Mouse (Mus musculus) lung, postnatal 36 days (tissue): ENCODE data around the gene Phex.
A peak's percentile ranks its signal among the peaks of the same experiment; 100 is the strongest.

ENCODE experiments used
- DNase-seq: peaks from one replicate; pipeline ENCODE4 v3.0.0; 2022; ENCODE audit warnings: mixed read lengths

Gene Phex

DNA sequence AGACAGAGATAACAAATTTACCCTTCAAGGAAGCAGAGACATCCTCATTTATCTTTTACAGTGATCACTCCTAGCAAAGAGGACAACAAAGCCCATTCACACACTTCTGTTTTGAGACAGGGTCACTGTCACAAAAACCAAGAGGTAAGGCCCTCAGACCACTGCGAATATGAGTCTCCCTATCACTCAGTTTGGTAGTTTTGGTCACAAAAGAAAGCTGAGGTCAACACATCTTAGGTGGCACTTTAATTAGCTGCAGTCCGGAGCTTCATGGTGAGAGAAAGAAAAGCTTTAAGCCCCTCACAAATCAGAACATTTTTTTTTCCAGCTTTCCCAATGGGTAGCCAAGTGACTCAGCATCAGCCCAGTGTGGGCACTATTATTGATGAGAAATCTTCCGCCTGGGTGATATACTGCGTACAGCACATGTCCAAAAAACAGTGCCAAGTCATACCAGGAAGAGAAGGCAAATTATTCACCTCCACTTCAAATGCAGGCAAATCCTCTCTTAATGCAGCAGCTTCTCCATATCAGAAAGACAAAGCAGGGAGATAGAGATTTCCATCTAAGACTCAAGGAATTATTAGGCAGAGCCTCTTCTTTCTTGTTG lies 108.2 kb downstream of the Phex start:
- no peak for DNase-seq

DNA sequence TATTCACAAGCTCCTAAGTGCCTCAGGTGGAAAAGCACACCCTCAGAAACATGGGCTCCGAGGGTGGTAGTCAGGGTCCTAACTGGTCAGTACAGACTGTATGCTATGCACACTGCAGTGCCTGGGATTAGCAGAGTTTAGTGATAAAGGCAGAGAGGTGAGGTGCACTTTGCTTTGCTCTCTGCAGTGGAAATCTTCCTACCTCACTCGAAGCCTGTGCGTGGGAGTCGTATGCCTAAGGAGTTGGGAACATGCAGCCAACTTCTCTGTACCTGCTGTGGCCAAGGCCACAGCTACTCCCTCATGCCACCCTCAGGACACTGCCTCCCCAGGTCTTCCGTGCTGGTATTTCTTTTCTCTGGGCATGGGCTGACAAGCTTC lies 109.3 kb downstream of the Phex start:
- DNase-seq: no peak

DNA sequence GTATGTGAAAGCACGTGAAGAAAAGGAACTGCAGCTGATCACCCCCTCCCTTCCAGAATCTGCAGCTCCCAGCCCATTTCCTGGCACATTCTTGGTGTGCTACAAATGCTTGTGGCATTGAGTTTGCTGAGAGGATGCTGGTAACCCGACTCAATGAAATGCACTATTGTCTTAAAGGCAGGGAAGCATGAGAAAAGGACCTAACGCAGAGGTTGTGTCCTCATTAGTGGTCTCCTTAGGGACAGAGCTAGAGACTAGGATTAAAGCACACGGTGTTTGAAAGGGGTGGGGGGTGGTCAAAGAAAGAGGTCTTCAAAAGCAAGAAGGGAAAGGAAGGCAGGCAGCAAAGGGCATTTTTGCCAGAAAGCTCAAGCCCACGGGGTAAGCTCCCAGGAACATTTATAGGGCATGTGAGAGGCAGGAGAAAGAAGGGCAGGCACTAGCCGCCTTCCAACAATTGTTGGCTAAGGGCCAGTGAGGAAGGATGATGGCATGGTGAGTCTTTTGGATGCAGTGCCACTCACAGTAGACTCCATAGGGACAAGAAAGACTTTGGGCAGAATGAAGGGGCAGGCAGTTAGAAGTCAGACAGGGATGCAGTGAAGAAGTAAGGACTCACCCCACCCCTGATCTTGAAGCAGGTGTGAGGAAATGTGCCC lies 109.8 kb downstream of the Phex start:
- DNase-seq: no peak

DNA sequence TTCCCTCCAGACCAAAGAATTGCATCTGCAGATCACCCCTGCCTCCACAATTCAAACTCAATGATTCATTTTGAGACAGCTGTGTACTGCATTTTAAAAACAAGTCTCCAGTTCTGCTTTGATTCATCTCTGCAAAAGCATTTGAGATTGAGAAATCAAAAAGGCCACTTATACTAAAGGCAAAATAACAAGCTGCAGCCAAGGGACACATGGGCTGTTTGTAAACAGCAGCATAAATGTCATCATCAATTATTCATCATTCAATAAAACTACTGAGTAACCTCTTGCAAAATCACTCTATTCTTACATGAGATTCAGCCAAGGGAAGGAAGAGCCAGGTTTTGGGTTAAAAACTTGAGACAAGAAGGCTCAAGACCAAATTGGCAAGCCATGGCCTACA lies 122.7 kb downstream of the Phex start:
- peak; percentile 1 for DNase-seq

DNA sequence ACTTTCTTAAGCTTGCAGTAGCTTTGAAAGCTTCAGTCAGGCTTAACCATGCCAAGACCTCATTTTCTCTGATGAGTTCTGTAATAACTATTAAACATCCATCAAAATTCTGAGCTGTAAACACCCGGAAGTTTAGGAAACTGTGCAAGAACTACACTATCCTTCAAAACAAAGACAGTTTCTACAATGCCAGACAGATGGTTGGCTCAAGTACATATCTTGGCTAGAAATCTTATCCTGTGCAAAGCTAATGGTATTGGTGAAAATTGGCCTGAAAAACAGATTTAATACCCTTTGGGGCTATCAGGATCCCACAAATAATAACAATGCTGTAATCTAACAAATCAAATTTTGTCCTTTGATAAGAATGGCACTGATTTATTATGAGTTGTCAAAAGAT lies 138.5 kb downstream of the Phex start:
- no peak for DNase-seq

DNA sequence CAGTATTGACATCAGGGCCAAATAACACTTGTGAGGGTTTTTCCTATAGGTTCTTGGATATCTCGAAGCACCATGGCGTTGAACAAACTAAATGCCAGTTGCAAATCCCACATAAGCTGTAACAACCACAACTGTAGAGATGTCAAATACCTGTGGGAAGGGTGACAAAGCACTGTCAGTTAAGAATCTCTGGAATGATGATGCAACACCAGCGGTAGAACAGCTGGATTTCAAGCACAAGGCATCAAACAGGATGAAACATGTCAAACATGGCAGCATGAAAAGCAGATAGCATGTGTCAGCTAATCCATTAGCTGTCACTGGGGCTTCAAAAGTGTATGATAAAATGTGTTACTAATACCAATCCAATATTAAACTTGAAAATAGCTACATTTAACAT lies 141.8 kb downstream of the Phex start:
- no peak for DNase-seq

DNA sequence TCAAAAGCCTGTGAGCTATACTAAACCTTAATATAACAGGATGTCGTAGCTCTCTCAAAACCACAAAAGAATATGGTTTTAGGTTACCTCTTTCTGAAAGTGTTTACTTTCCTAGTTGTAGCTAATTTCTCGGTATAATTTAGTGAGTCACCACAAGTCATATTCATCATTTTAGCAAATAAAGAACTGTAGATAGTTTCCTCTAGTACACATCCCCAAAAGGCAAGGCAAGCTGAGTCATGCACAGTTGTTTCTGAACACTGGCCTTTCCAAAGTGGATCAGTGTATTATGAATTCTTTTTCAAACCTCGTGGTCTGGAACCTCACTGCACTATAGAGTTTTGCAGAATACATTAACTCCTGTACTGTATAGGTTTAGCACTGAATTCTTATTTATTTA lies 143.5 kb downstream of the Phex start:
- no peak for DNase-seq

DNA sequence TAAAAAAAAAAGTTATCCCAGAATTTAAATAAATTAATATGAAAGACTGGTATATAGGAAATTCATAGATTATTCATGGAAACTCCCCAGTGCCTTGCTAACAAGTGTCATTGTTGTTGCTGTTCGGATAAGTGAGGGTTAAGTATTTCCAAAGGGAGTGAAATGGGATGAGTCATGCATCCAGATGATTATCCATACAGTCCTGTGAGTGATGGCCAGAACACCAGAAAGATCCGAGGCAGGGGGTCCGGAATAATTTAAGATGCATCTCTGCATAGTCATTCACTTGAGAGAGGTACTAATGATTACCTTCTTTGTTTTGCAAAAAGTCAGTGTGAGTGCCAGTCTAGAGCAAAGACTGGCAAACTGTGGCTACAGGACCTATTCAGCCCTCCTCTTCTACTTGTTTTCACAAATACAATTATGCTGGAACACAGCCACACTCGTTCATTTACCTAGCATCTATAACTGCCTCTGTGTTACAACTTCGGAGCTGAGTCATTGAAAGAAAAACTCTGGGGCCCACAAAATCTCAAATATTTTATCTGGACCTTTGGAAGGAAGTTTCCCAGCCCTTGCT lies 145.3 kb downstream of the Phex start:
- DNase-seq: no peak

DNA sequence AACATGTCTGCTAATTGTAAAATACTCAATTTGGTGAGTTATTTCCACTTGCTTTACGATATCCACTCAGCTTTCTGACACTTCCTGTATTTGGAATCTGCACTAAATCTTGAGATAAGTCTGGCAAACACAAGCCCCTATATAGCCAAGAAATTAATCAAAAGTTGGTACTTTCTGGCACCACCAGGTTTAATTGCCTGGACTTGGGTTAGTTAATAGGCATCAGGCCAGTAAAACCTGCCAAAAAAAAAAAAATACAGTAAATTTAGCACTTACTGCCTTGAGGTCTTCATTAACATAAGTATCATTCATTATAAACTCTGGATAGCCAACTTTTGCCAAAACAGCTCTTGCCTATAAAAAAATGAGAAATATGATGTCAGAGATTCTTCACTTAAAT lies 147.0 kb downstream of the Phex start:
- DNase-seq: no peak

DNA sequence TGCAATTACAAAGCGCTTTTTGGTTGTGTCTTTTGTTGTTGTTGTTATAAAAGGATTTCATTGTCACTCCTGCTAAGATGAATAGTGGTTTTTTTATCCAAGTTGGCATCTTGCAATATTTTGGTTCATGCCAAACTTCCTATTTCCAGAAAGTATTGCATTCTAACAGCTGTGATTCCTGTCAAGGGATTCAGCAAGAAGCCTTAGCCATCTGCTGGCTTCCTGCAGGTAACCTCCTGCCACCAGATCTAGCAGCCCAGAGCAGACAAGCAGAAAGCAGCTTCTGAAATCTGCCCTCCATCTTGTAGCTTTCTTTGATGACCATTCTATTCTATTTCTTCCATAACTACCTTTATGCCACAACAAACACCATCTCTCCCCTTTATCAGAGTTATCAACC lies 212.4 kb downstream of the Phex start:
- DNase-seq: no peak

DNA sequence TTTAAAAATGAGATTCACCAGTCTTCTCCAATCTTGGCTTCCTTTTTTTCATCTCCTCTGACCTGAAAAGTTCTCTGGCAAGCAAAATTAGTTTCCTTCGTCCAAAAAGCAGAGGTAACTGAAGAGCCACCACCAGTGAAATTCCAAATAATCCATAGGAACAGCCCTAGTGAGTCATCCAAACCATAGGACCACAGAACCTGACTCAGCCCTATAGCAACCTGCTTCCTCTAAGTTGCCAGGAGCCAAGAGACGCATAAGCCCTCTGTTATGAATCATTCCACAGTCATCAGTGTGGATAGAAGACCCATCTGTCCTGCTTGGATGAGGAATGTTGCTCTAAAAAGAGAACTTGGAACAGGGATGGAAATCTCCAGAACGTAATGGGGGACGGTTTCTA lies 230.9 kb downstream of the Phex start:
- no peak for DNase-seq

DNA sequence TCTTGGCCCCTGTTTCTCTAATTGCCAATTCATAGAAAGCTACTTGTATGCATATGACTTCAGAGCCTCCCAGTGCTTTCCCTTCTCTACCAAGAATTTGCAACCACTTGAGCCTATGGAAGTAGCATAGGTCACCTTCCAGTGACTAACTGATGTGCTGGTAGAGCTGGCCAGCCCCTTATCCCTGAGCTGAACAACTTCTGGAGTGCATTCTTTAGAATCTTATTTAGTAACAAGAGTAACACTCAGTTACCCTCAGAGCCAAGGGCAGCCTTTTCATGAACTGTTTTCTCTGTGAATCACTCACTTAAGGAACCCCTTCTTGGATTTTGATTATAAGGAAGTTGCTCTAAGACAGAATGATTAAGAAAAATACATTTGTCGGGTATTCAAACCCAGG lies 234.3 kb downstream of the Phex start:
- DNase-seq: peak; percentile 7

DNA sequence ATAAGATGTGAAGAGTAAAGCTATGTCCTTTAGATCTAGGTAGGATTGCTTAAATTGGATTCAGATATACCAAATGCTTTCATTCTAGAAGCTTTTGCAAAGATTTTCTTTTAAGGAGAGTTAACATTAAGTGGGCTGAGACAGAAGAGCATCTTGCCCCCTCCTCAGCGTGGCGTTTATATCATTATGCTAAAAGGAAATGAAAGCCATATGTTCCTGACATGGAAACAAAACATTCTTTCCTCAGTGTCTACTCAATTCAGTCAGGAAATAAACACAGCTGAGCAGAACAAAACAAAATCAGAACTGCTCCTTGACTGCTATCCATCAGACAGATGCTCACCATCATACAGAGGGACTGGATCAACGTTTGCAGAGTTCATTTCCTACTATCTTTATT lies 251.0 kb downstream of the Phex start:
- DNase-seq: no peak

DNA sequence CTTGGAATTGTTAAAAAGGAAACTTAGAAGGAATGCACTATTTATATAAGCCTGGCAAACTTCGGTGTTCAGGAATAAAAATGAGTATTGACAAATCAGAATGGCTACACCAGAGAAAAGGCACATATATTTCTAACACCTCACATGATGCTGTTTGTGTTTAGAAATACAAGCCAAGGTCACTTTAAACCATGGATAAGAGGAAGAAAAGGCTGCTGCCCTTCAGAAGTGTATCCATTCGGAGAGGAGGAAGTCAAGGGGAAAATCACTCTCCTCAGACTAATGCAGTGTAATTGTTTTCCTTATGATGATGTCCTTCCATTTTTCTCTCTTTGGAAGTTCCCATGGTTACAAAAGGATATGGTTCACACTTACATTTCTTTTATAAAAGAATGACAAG lies 251.7 kb downstream of the Phex start:
- no peak for DNase-seq

DNA sequence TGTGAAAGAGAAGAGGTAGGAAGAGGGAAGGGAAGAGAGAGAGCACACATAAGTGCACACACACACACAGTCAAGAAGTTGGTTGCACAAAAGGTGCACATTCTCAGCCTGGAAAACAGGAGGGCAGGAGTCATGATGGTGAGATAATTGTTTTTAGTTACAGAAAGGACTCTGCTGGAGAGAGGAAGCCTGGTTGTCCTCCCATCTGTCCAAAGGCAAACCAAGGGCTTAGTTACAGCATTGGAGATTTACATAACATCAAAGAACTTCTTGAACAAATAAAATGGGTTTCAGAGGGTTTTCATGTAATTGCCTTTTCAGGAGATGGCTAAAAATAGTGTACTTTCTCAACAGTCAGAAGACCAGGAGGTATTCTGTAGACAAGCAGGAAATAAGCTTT lies 270.4 kb downstream of the Phex start:
- no peak for DNase-seq

DNA sequence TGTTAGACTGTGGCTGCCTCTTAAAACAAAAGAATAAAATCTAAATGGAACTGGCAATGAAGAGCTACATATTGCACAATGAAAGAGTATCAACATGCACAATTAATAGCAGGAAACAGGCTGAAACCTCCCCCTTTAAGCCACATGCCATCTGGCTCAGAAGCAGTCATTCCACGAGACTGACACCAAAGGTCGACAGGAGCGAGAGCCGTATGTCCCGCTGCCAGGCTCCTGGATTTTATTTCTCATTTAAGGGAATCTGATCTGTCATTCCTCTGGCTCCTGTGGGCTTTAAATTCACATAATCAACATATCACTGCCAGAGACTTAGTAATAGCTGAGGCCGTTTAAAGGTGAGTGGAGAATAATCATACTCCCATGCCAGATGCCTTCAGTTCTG lies 275.5 kb downstream of the Phex start:
- DNase-seq: no peak
